Mouse (Mus musculus) ES-E14 (cell line): ENCODE measurements around the gene Ube2r2. TPM values are rescaled to one million over a fixed set of nuclear protein-coding genes. Genes with fewer than 3 reads are reported as not detected.

Experiments
- DNase-seq: peaks from one replicate; pipeline ENCODE4 v3.0.0-alpha.2; 2013; ENCODE audit warnings: low read depth, low spot score
- H3K27ac ChIP-seq: 2 replicates; pipeline ENCODE4 v1.5.1; 2012; ENCODE audit warnings: low read depth, mild to moderate bottlenecking, low read length, moderate library complexity, mixed read lengths; ENCODE audit not compliant: poor library complexity, insufficient read depth, severe bottlenecking
- H3K36me3 ChIP-seq: 2 replicates; pipeline ENCODE4 v1.6.1; 2012; ENCODE audit warnings: mild to moderate bottlenecking, low read length, moderate library complexity, mixed read lengths; ENCODE audit not compliant: control insufficient read depth, poor library complexity, insufficient read depth, severe bottlenecking
- H3K4me1 ChIP-seq, 2 experiments: fragments of 150-350 bp in 1 of 2; sonication (generic) in 1 of 2; 2 replicates each; pipeline ENCODE4 v1.6.1; 2012; ENCODE audit warnings: low read length in 2 of 2, mild to moderate bottlenecking in 1 of 2, mixed read lengths in 1 of 2; ENCODE audit not compliant: control insufficient read depth in 2 of 2, insufficient read depth in 2 of 2, poor library complexity in 1 of 2
- H3K4me3 ChIP-seq, 2 experiments: fragments of 150-350 bp in 1 of 2; sonication (generic) in 1 of 2; 2 replicates each; pipeline ENCODE4 v1.5.1; 2012; ENCODE audit warnings: low read length in 2 of 2, low read depth in 1 of 2, mild to moderate bottlenecking in 1 of 2, mixed read lengths in 1 of 2; ENCODE audit not compliant: insufficient read depth in 1 of 2, poor library complexity in 1 of 2, severe bottlenecking in 1 of 2
- H3K9ac ChIP-seq: 2 replicates; pipeline ENCODE4 v1.6.1; 2012; ENCODE audit warnings: low read depth, mild to moderate bottlenecking, low read length, mixed read lengths; ENCODE audit not compliant: poor library complexity, insufficient read depth, severe bottlenecking
- H3K9me3 ChIP-seq: fragments of 150-350 bp; sonication (generic); 2 replicates; pipeline ENCODE4 v1.6.1; 2012; ENCODE audit warnings: low read depth, mild to moderate bottlenecking, low read length; ENCODE audit not compliant: control insufficient read depth, insufficient read depth
- CHD2 ChIP-seq: IDR thresholded peaks from 2 replicates; pipeline ENCODE4 v1.6.1; 2014; ENCODE audit warnings: mild to moderate bottlenecking, low read depth, low read length, inconsistent platforms
- HCFC1 ChIP-seq: IDR thresholded peaks from 2 replicates; pipeline ENCODE4 v1.6.1; 2012; ENCODE audit warnings: low read length, inconsistent platforms, borderline replicate concordance; ENCODE audit not compliant: insufficient read depth
- MAFK ChIP-seq: IDR thresholded peaks from 2 replicates; pipeline ENCODE4 v1.6.1; 2014; ENCODE audit warnings: mild to moderate bottlenecking, low read depth, low read length, inconsistent platforms; ENCODE audit not compliant: insufficient read depth
- ZC3H11A ChIP-seq: IDR thresholded peaks from 2 replicates; pipeline ENCODE4 v1.6.1; 2012; ENCODE audit warnings: low read depth, mild to moderate bottlenecking, inconsistent platforms, low read length, borderline replicate concordance
- ZNF384 ChIP-seq: IDR thresholded peaks from 2 replicates; pipeline ENCODE4 v1.6.1; 2012; ENCODE audit warnings: low read depth, low read length, inconsistent platforms
- in situ Hi-C, 2 experiments: fragments of 600-800 bp; cut with MboI; formaldehyde crosslinking; loops; one replicate each; pipeline ENCODE4 v1.15.1; 2025; ENCODE audit warnings: low sequenced_read_pairs in 2 of 2, inconsistent platforms in 1 of 2; ENCODE audit not compliant: unreplicated experiment in 2 of 2
- total RNA-seq: library from RNA; depleted of rRNA; stranded (reverse); fragments of 300-350 nt; gene quantifications from 2 replicates; pipeline ENCODE4 v1.2.3, GENCODE M21; 2012; rRNA removed

Gene Ube2r2
- total RNA-seq, result 47.4 and 52.3 TPM in 2 replicates

DNA sequence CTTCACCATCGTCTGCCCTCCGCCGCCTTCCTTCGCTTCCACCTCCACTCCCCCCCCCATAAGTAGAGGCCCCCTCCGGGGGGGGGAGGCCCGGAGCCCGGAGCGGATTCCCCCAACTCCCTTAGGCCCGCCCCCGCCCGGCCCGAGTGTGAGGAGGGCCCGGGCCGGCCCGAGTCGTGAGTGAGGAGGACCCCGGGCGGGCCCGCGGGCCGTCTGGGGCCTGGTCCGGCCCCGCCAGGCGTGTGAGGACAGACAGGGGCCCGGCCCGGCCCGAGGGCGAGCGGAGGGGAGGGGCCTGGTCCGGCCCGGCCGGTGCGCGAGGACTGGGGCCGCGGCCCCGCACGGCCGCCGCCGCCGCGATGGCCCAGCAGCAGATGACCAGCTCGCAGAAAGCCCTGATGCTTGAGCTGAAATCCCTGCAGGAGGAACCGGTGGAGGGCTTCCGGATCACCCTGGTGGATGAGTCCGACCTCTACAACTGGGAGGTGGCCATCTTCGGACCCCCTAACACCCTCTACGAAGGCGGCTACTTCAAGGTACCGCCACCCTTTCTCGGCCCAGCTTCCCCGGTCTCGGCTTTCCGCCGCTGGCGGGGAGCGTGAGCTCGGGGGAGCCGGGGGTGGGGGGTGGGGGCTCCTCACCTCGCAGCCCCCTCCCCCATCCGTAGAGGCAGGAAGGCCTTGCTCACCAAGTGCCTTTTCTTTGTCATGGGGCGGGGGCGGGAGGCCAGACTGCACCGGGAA is at the start of gene Ube2r2:
Gene Ube2r2 (plus strand): TSS at position 33 of the 743 bp plus-strand sequence.
- in situ Hi-C loops, result no loop called here

DNA sequence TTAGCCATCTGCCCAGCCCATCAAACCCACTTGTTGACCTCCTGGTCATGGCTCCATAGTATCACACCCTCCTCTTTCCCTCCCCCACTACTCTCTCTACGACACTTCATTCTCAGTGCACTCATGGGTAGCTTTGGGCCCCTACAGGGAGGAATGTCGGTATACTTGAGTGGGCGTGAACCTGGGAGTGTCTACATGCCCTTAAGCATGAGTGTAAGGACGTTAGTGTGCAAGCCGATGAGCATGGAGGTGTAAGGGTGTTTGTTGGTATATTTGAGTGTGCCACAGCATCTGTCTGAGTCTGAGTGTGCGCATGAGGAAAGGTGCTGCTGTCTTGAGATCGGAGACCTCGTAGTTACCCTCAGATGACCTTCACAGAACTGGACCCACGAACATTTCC is 48.6 kb upstream of the Ube2r2 start:
- Histone ChIP-seq H3K9ac (no peak overlapping the region), H3K27ac (no peak overlapping the region), H3K36me3 (no peaks in the 10 kb centered on the region), H3K9me3 (no peaks in the 10 kb centered on the region), H3K4me3 (no peak overlapping the region), H3K4me1 (peaks cover 21 to 22% of the 10 kb centered on the region in 2 experiments)
- in situ Hi-C loops, result no loop called here
- DNase-seq, result no peak
- TF ChIP-seq ZNF384 (no peak), CHD2 (no peak), ZC3H11A (no peak), MAFK (no peak), HCFC1 (no peak)

More for the DNA sequence above, at the start of gene Ube2r2:
- H3K4me1 ChIP-seq, result no peaks in the 10 kb centered on the region; a peak in 1 of 4 replicates
- H3K9ac ChIP-seq, result peak within 1 kb of the TSS; percentile 98
- H3K9me3 ChIP-seq, result no peaks in the 10 kb centered on the region
- H3K4me3 ChIP-seq, result peak within 1 kb of the TSS; percentile 77 to 98
- peaks cover 4% of the 10 kb centered on the region; the same call in 1 of the 2 replicates for H3K36me3 ChIP-seq
- DNase-seq, result no peak
- TF ChIP-seq MAFK (no peak), CHD2 (no peak), ZC3H11A (no peak), HCFC1 (peak; percentile 57; the same call in 1 of the 2 replicates)
- H3K27ac ChIP-seq, result peak within 1 kb of the TSS; percentile 97

DNA sequence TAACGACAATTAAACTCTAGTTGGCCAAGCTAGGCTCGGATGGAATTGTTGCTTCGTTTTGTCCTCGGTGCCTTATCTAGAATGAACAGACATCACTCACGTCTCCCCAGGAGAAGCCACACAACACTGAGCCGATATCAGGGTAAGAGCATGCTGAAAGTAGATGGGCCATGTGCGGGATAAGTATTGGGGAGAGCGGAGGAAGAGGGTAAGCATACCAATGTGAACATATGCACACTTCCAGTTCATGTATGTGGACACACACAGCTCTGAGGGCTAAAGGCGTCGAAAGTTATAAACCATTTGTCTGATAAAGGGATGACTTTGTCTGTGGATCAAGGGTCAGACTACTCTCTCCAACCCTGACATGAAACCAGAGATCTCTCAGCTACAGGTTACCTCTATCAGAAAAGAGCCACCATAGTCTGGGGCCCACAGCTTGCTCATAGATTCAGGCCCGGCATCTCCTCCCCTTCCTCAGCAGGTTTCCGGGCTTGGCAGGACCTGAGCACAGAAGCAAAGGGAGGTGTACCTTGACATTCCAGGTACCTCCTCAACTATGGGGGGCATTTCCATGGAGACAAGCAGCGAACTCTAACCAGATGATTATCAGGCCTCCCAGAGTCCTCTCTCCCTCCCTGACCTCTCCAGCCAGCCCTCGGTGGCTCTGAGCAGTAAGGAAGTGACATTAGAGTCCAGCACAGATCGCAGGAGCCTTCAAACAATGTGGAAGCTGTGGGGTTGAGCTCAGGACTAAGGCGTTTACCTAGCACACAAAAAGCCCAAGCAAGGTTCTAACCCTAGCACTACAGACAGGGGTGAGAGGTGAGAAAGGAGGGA is 47.9 kb upstream of the Ube2r2 start:
- TF ChIP-seq ZC3H11A (no peak), MAFK (no peak), CHD2 (no peak), HCFC1 (no peak), ZNF384 (no peak)
- in situ Hi-C loops, result no loop called here
- no peak for DNase-seq
- Histone ChIP-seq H3K36me3 (no peaks in the 10 kb centered on the region), H3K4me1 (peaks cover 21 to 22% of the 10 kb centered on the region in 2 experiments), H3K9ac (no peak overlapping the region), H3K27ac (no peak overlapping the region), H3K9me3 (no peaks in the 10 kb centered on the region), H3K4me3 (no peak overlapping the region)

DNA sequence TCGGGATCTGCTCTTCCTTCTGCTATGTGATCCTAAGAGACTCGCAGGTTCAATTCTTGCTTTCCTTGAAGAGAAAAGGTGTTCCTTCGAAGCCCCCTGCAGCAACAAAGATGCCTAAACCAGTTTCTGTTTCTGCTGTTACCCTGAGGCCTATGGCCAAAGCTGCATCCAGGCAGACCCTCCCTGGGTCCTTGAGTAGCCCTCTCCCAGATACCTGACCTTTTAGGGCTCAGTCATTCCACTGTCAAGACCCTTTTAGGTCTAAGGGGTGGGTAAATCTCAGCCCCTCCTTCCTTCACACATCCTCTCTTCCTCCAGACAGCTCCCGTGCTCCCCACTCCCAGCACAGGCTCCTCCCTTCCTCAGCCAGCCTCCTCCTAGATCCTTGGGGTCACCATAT is 46.4 kb upstream of the Ube2r2 start:
- Histone ChIP-seq H3K27ac (no peak overlapping the region), H3K4me3 (no peak overlapping the region), H3K9me3 (no peaks in the 10 kb centered on the region), H3K36me3 (no peaks in the 10 kb centered on the region; the same call in 1 of the 2 replicates), H3K4me1 (peaks cover 22 to 31% of the 10 kb centered on the region in 2 experiments), H3K9ac (no peak overlapping the region)
- no peak for TF ChIP-seq ZC3H11A
- no peak for TF ChIP-seq CHD2
- no peak for TF ChIP-seq ZNF384
- no peak for TF ChIP-seq HCFC1
- no peak for TF ChIP-seq MAFK
- in situ Hi-C loops, result no loop called here
- no peak for DNase-seq
